Mouse (Mus musculus) forebrain, postnatal 0 days (tissue): Measurements from ENCODE around the gene Pgap2. TPM values are rescaled to one million over a fixed set of nuclear protein-coding genes. Genes with fewer than 3 reads are reported as not detected.

Experiments used
- ATAC-seq: fragments of 200-750 bp; cut with Nextera tagmentation; 2 replicates; pipeline ENCODE4 v1.8.0; 2017; ENCODE audit warnings: mild to moderate bottlenecking, moderate library complexity
- DNase-seq: peaks from one replicate; pipeline ENCODE4 v3.0.0-alpha.2; 2015
- H3K27ac ChIP-seq: fragments of 300-500 bp; sonication (generic); 2 replicates; pipeline ENCODE4 v1.5.1; 2014; ENCODE audit warnings: low read depth, mild to moderate bottlenecking, antibody characterized with exemption, low read length, moderate library complexity, mixed read lengths
- H3K27me3 ChIP-seq: fragments of 300-500 bp; sonication (generic); 2 replicates; pipeline ENCODE4 v1.6.1; 2014; ENCODE audit warnings: mild to moderate bottlenecking, low read length, mixed read lengths; ENCODE audit not compliant: insufficient read depth
- H3K36me3 ChIP-seq: fragments of 300-500 bp; sonication (generic); 2 replicates; pipeline ENCODE4 v1.6.1; 2014; ENCODE audit warnings: mild to moderate bottlenecking, moderate library complexity; ENCODE audit not compliant: insufficient read depth
- H3K4me1 ChIP-seq: fragments of 300-500 bp; sonication (generic); 2 replicates; pipeline ENCODE4 v1.6.1; 2014; ENCODE audit warnings: antibody characterized with exemption; ENCODE audit not compliant: insufficient read depth
- H3K4me2 ChIP-seq: fragments of 300-500 bp; sonication (generic); 2 replicates; pipeline ENCODE4 v1.6.1; 2014; ENCODE audit warnings: low read depth, mild to moderate bottlenecking, moderate library complexity
- H3K4me3 ChIP-seq: fragments of 300-500 bp; sonication (generic); 2 replicates; pipeline ENCODE4 v1.5.1; 2014; ENCODE audit warnings: low read depth, low read length, mixed read lengths
- H3K9ac ChIP-seq: fragments of 300-500 bp; sonication (generic); 2 replicates; pipeline ENCODE4 v1.6.1; 2014; ENCODE audit warnings: mild to moderate bottlenecking
- H3K9me3 ChIP-seq: fragments of 300-500 bp; sonication (generic); 2 replicates; pipeline ENCODE4 v1.6.1; 2016; ENCODE audit warnings: low read length
- CTCF ChIP-seq: sonication (generic); IDR thresholded peaks from 2 replicates; pipeline ENCODE4 v1.5.1; 2016; ENCODE audit warnings: antibody characterized with exemption, control low read depth, low read depth
- WGBS: fragments of 180-500 bp; shearing (Covaris S2); extraction: QIAGEN DNeasy Blood & Tissue Kit; methylation state at CpG from one replicate; pipeline ENCODE4 v1.1.7; 2014; 5-methylcytosine and 5-hydroxymethylcytosine counted together
- polyA plus RNA-seq: library from polyadenylated mRNA; unstranded; fragments of >200 nt; fragmentation: Nextera tagmentation; extraction: Ambion mirVana; gene quantifications from 2 replicates; pipeline ENCODE4 v1.2.1, GENCODE M21; 2015
- total RNA-seq: library from RNA; depleted of rRNA; stranded (reverse); fragments of >200 nt; gene quantifications from 2 replicates; pipeline ENCODE4 v1.2.3, GENCODE M21; 2014

Gene Pgap2
- total and polyA plus RNA-seq, 2 experiments from 2014 or later: 35.9 to 50.8 TPM

- H3K4me3 ChIP-seq: no peak overlapping the region
- H3K4me1 ChIP-seq: no peaks in the 10 kb centered on the region
- H3K9ac ChIP-seq: no peak overlapping the region
- no peak for TF ChIP-seq CTCF
- DNase-seq (no peak), ATAC-seq (no peak)
- no peaks in the 10 kb centered on the region for H3K9me3 ChIP-seq
- H3K27me3 ChIP-seq: no peaks in the 10 kb centered on the region
- H3K36me3 ChIP-seq: no peaks in the 10 kb centered on the region; the same call in 1 of the 2 replicates
- H3K27ac ChIP-seq: no peak overlapping the region
- no peak overlapping the region; the same call in 1 of the 2 replicates for H3K4me2 ChIP-seq
- 89% methylated on average over 5 of the region's 5 CpGs for WGBS
Observed at GRCm38 (mm10) chr7:102223883-102224738, 14.1 kb downstream of the Pgap2 start.

GRCm38 (mm10) chr7:102226051-102226450 lies 16.0 kb downstream of the Pgap2 start:
- H3K4me1 ChIP-seq: no peaks in the 10 kb centered on the region
- H3K27me3 ChIP-seq: no peaks in the 10 kb centered on the region
- H3K4me3 ChIP-seq: no peak overlapping the region
- DNase-seq (no peak), ATAC-seq (no peak)
- H3K4me2 ChIP-seq: no peak overlapping the region
- WGBS: 92% methylated on average over 6 of the region's 6 CpGs
- no peak overlapping the region for H3K27ac ChIP-seq
- TF ChIP-seq CTCF: no peak
- H3K9ac ChIP-seq: no peak overlapping the region
- no peaks in the 10 kb centered on the region; the same call in 1 of the 2 replicates for H3K36me3 ChIP-seq
- no peaks in the 10 kb centered on the region for H3K9me3 ChIP-seq

GRCm38 (mm10) chr7:102228049-102228670 lies 18.2 kb downstream of the Pgap2 start:
- no peak overlapping the region for H3K4me2 ChIP-seq
- H3K4me1 ChIP-seq: no peaks in the 10 kb centered on the region
- H3K27ac ChIP-seq: no peak overlapping the region
- no peaks in the 10 kb centered on the region; the same call in 1 of the 2 replicates for H3K36me3 ChIP-seq
- H3K4me3 ChIP-seq: no peak overlapping the region
- ATAC-seq (no peak), DNase-seq (no peak)
- H3K27me3 ChIP-seq: no peaks in the 10 kb centered on the region
- TF ChIP-seq CTCF: no peak
- H3K9me3 ChIP-seq: no peaks in the 10 kb centered on the region
- 93% methylated on average over 4 of the region's 4 CpGs for WGBS
- H3K9ac ChIP-seq: no peak overlapping the region

GRCm38 (mm10) chr7:102229814-102230213 lies 19.8 kb downstream of the Pgap2 start:
- WGBS: 87% methylated on average over 6 of the region's 6 CpGs
- Histone ChIP-seq H3K9me3 (no peaks in the 10 kb centered on the region), H3K4me1 (no peaks in the 10 kb centered on the region), H3K4me3 (no peak overlapping the region), H3K27me3 (no peaks in the 10 kb centered on the region), H3K27ac (no peak overlapping the region), H3K9ac (no peak overlapping the region), H3K36me3 (no peaks in the 10 kb centered on the region; the same call in 1 of the 2 replicates), H3K4me2 (no peak overlapping the region)
- ATAC-seq (no peak), DNase-seq (no peak)
- TF ChIP-seq CTCF: no peak

GRCm38 (mm10) chr7:102233059-102233458 lies 23.1 kb downstream of the Pgap2 start:
- H3K27me3 ChIP-seq: no peaks in the 10 kb centered on the region
- DNase-seq (no peak), ATAC-seq (no peak)
- peaks cover 20% of the 10 kb centered on the region for H3K36me3 ChIP-seq
- H3K9ac ChIP-seq: no peak overlapping the region
- no peak overlapping the region for H3K27ac ChIP-seq
- WGBS: 81% methylated on average over 4 of the region's 4 CpGs
- no peak for TF ChIP-seq CTCF
- no peak overlapping the region for H3K4me3 ChIP-seq
- no peaks in the 10 kb centered on the region for H3K4me1 ChIP-seq
- H3K9me3 ChIP-seq: no peaks in the 10 kb centered on the region
- no peak overlapping the region for H3K4me2 ChIP-seq

GRCm38 (mm10) chr7:102238686-102239286 lies 28.8 kb downstream of the Pgap2 start:
- no peaks in the 10 kb centered on the region for H3K4me1 ChIP-seq
- H3K36me3 ChIP-seq: peaks cover 33% of the 10 kb centered on the region
- DNase-seq: no peak
- no peak overlapping the region for H3K4me3 ChIP-seq
- H3K9ac ChIP-seq: no peak overlapping the region
- no peak overlapping the region for H3K27ac ChIP-seq
- TF ChIP-seq CTCF: no peak
- no peak for ATAC-seq
- H3K4me2 ChIP-seq: no peak overlapping the region
- WGBS: 86% methylated on average over 8 of the region's 8 CpGs
- H3K27me3 ChIP-seq: no peaks in the 10 kb centered on the region
- H3K9me3 ChIP-seq: no peaks in the 10 kb centered on the region

GRCm38 (mm10) chr7:102239591-102239990 lies 29.6 kb downstream of the Pgap2 start:
- peaks cover 33% of the 10 kb centered on the region for H3K36me3 ChIP-seq
- H3K4me3 ChIP-seq: no peak overlapping the region
- no peak overlapping the region for H3K4me2 ChIP-seq
- H3K9ac ChIP-seq: no peak overlapping the region
- no peak for TF ChIP-seq CTCF
- 95% methylated on average over 16 of the region's 16 CpGs for WGBS
- no peaks in the 10 kb centered on the region for H3K27me3 ChIP-seq
- no peak for ATAC-seq
- DNase-seq: no peak
- H3K27ac ChIP-seq: no peak overlapping the region
- no peaks in the 10 kb centered on the region for H3K4me1 ChIP-seq
- no peaks in the 10 kb centered on the region for H3K9me3 ChIP-seq
